Mouse (Mus musculus) kidney, adult 9 months (tissue): ENCODE measurements around the gene P2rx5.

Source experiments
- DNase-seq: peaks from one replicate; pipeline ENCODE4 v3.0.0; 2022

The P2rx5 gene

GRCm38 (mm10) chr11:73176608-73177508, 16.6 kb downstream of the P2rx5 start, which contains the start of the genes Emc6 and Tax1bp3:
TSS of gene Emc6 (minus strand) at chr11:73177037.
TSS of gene Tax1bp3 (plus strand) at chr11:73177083.
- peak; percentile 97 for DNase-seq

DNA sequence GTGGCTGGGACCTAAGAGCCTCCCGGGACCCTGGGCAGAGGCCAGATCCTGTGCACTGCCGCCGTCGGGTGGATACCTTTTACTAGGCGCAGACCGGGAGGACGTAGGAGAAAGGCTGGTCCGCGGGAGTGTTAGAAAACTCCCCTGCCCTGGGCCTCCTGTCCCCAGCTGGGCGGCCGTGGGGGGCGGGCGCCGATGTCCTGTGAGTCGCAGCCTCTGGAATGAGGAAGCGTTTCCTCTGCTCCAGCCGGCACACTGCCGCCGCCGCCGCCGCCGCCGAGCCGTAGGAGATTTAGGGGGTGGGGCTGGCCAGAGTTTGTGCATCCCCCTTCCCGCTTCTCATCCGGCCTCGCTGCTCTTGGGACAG, 17.3 kb downstream of the P2rx5 start:
- DNase-seq, result peak; percentile 79

GRCm38 (mm10) chr11:73177895-73178294, 17.7 kb downstream of the P2rx5 start:
- peak; percentile 58 for DNase-seq

GRCm38 (mm10) chr11:73185872-73186615, 25.8 kb downstream of the P2rx5 start:
- no peak for DNase-seq

DNA sequence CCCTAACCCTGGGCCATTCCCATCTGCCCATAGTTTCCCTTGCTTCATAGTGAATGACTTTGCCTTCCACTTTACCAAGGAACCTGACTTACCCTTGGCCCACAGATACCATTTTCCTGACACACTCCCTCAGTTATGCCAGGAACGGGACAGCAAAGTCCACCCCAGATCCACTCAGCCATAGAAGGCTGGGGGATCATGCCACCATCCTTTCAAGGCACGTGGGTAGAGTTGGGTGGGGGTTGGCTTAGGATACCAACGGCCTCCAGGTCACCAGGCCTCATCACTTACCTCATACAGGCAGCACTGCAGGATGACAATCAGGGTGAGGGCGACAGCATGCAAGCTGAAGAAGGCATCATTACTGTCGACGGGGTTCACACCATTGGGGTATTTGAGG, 27.0 kb downstream of the P2rx5 start:
- DNase-seq, result peak; percentile 61

DNA sequence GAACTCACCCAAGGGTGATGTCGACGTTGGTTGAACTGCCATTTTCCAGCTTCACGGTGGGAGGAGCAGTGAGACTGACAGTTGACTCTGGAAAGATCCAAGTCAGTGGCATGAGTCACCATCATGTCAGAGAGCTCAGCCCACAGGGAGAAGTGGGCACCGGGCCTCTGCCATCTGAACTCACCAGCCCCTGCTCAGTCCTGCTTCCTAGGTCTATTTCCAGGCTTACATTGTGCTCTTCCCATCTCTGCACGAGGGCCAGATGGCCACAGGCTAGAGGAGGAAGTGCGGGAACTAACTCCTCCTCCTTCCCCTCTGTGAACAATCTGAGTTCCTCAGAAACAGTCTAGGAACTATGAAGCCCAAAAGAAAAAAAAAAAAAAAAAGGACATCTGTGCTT, 32.8 kb downstream of the P2rx5 start:
- no peak for DNase-seq

GRCm38 (mm10) chr11:73194444-73194843, 34.2 kb downstream of the P2rx5 start:
- no peak for DNase-seq

DNA sequence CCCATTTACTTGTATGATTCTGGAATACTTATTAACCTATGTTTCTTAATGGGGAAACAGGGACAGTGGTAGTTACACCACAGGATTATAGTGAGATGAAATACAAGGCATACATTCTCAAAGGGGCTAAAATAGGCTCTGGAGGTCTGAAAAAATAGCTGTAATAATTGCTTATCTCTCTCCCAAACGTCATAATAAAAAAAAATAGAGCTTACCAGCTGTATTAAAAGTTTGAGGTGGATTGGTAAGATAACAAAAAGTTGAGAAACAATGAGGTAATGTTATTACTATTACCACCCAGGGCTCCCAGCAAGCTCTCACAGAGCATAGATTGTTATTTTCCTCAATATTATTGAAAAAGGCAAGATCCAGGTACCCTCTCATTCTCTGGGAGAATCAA, 38.0 kb downstream of the P2rx5 start:
- no peak for DNase-seq

DNA sequence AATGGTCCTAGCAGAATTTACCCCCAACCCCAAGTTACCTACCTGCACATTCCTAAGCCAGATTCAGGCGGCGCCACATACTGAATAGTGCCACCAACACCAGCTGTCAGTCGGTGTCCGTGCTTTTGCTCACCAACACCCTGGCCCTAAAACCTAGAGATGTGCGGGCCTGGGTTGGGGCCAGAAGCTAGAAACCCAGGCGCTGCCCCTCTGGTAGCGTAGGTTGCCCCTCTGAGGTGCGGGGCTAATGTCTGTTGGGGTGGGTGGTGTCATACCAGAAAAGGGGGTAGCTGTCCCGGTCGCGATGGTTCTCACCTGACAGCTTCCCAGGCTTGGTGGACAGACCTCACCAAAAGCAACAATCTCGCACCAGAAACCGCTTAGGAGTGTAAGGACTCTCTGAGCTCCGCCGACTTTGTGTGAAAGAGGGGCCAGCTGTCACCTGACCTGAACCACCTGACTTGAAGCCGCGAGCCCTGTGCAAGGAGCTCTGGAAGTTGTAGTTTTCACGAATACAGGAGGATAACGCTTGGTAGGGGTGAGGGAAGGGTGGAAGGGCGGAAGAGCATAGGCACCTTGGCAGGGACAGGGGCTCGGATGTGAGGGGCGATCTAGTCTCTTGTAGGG, 38.5 kb downstream of the P2rx5 start, which contains the start of gene Ctns:
TSS of gene Ctns (minus strand) at position 440 of the 627 bp plus-strand sequence.
- DNase-seq, result peak; percentile 94

- peak; percentile 98 for DNase-seq
Measured at GRCm38 (mm10) chr11:73199230-73199712, 39.0 kb downstream of the P2rx5 start, which contains the start of gene Shpk. TSS of gene Shpk (plus strand) at chr11:73199460.

GRCm38 (mm10) chr11:73199879-73200278, 39.7 kb downstream of the P2rx5 start:
- DNase-seq, result peak; percentile 55

DNA sequence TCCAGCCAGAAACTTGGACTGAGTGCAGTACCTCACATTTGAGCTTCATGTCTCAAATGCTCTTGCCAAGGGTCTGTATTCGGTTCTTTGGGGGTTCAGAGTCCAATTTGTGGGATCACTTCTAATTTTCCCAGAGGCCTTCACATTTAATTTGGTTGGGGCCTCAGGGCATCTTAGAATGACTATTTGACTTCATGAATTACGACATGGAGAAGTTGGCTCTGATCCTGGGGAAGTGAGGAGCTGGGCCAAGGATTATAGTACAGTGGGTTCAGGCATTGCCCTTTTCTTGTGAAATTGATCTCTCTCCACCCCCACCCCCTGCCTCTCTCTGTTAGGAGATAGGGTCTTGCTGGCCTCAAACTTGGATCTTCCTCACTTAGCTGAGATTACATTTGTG, 40.8 kb downstream of the P2rx5 start:
- peak; percentile 56 for DNase-seq

DNA sequence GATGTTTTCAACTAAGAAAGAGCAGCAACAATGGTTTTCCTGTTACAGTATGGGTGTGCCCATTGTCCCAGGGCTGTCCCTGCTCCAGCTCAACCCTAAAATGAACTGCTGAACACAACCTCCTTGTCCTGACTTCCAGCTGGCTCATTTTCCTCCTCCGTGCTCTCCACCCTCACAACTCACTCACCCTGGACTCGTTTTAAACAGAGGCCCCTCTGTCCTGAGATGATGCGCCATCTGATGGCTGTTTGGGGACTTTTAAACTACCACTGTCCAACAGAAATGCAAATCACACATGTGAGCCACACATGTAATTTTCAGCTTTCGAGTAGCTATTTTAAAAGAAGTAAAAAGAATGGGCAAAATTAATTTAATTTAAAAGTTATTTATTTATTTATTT, 41.4 kb downstream of the P2rx5 start:
- no peak for DNase-seq

DNA sequence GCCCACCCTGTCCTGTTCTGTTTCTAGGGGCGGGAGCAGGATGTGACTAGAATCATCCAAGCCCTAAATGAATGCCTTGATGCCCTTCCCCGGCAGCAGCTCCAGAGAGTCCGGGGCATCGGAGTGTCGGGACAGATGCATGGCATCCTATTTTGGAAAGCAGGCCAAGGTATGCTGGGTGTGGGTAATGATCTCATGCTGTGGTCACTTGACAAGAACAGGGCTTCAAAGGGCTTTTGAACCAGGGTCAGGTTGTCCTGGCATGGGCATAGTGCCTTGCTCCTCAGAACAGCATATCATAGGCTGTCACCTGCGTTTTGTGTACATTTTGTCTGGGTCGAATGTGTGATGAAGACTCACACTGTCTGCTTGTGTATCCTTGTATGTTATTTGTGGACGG, 43.7 kb downstream of the P2rx5 start:
- no peak for DNase-seq

DNA sequence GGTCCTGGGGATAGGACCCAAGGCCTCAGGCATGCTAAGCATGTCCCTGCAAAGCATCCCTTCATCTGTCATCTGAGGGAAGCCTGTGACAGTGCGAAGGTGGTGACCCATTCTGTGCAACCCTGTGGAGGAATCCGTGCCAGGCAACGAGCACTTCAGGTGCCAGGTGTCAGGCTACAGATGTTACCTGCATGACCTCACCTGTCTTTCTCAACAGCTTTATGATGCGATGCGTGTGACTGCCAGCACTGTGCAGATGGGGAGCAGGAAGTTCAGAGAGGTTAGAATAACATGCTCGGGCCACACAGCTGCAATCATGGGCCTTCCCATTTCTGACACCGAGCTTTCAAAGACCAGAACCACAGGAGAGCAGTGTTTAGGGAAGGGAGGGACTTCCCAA, 45.0 kb downstream of the P2rx5 start:
- no peak for DNase-seq

GRCm38 (mm10) chr11:73207621-73208020, 47.4 kb downstream of the P2rx5 start:
- no peak for DNase-seq

- no peak for DNase-seq
Measured at GRCm38 (mm10) chr11:73213956-73214355, 53.7 kb downstream of the P2rx5 start.

DNA sequence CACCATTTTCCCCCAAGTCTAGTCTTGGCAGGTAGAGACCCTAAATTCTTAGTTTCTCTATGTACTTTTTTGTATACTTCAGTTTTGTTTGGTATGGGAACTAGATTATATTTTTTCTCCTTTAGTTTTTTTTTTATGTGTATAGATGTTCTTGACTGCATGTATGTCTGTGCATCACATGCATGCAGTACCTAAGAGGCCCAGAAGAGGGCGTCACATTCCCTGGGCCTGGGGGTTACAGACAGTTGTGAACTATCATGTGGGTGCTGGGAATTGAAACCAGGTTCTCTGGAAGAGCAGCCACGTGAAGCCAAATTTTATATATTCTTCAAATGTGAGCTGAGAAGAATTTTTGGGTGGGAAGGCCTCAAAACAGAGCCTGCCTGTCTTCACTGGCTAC, 59.5 kb downstream of the P2rx5 start:
- no peak for DNase-seq

- no peak for DNase-seq
Measured at GRCm38 (mm10) chr11:73220651-73221050, 60.4 kb downstream of the P2rx5 start.
